Mouse (Mus musculus): Measurements from ENCODE around the gene Ptma.

Gene Ptma

GRCm38 (mm10) chr1:86546797-86547196 is 20.3 kb downstream of the Ptma start:
- DNase-seq (ENCODE audit: low read depth), result no peak

- DNase-seq (ENCODE audit: low read depth), result no peak
These were observed 24.8 kb downstream of the Ptma start for GRCm38 (mm10) chr1:86551299-86551698.

DNA sequence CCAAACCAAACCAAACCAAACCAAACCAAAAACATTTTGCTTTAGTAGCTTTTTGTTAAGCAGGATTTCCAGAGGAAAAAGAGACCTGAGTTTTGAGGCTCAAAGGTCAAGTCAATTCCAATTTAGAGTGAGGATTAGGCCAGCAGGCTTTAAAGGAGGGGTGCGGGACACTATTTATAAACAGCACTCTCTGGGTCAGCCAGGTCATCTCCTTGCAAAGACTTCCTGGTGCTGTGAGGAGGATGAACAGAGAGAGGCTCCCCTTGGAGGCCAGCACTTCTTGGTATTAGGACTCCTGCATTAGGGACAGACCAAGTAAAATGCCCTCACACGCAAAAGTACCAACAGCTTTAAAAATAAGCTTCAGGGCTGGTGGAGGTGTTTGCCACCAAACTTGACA is 25.4 kb downstream of the Ptma start:
- no peak for DNase-seq (ENCODE audit: low read depth)

- no peak for DNase-seq (ENCODE audit: low read depth)
These were observed 29.1 kb downstream of the Ptma start for GRCm38 (mm10) chr1:86555665-86556064.

GRCm38 (mm10) chr1:86557872-86558271 is 31.3 kb downstream of the Ptma start:
- DNase-seq (ENCODE audit: low read depth), result no peak

- DNase-seq (ENCODE audit: low read depth), result no peak
These were observed 32.7 kb downstream of the Ptma start for GRCm38 (mm10) chr1:86559232-86559631.

- no peak for DNase-seq (ENCODE audit: low read depth)
These were observed 36.1 kb downstream of the Ptma start for GRCm38 (mm10) chr1:86562663-86563062.

DNA sequence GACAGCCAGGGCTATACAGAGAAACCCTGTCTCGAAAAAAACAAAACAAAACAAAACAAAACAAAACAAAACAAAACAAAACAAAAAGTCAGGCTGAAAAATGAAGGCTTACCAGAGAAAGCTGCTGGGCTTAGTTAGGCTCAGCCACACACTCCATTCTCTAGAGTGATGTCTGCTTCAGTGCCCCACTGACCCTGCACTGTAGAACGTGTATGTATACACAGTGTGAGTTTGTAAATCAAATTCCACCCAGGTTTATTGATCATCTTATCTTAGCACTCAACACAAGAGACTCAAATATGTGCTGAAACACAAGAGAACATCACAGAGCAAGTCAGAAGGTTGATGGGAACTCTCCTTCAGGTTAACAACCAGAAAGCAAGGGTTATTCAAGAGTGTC is 41.9 kb downstream of the Ptma start:
- DNase-seq (ENCODE audit: low read depth), result no peak

- no peak for DNase-seq (ENCODE audit: low read depth)
These were observed 42.9 kb downstream of the Ptma start for GRCm38 (mm10) chr1:86569292-86569860.

- no peak for DNase-seq (ENCODE audit: low read depth)
These were observed 44.9 kb downstream of the Ptma start for GRCm38 (mm10) chr1:86571381-86571780.

- no peak for DNase-seq (ENCODE audit: low read depth)
These were observed 45.4 kb downstream of the Ptma start for GRCm38 (mm10) chr1:86571941-86572340.
